Mouse (Mus musculus) kidney, adult 11 months (tissue): ENCODE measurements around the gene Szrd1.
A peak's percentile ranks its signal among the peaks of the same experiment; 100 is the strongest.

ENCODE experiments used
- DNase-seq: peaks from one replicate; pipeline ENCODE4 v3.0.0; 2022

The Szrd1 gene

GRCm38 (mm10) chr4:141113831-141114230 is 25.7 kb downstream of the Szrd1 start:
- DNase-seq, result no peak

GRCm38 (mm10) chr4:141108196-141108732 is 31.3 kb downstream of the Szrd1 start:
- DNase-seq, result no peak

GRCm38 (mm10) chr4:141106526-141107183 is 32.9 kb downstream of the Szrd1 start:
- DNase-seq, result no peak

GRCm38 (mm10) chr4:141101855-141102254 is 37.7 kb downstream of the Szrd1 start:
- DNase-seq, result no peak

- no peak for DNase-seq
These were observed 38.3 kb downstream of the Szrd1 start for GRCm38 (mm10) chr4:141101291-141101690.

- DNase-seq, result no peak
These were observed 39.6 kb downstream of the Szrd1 start for GRCm38 (mm10) chr4:141099956-141100355.

- DNase-seq, result no peak
These were observed 40.6 kb downstream of the Szrd1 start for GRCm38 (mm10) chr4:141098935-141099334.

GRCm38 (mm10) chr4:141096710-141097109 is 42.9 kb downstream of the Szrd1 start:
- no peak for DNase-seq

GRCm38 (mm10) chr4:141095016-141095415 is 44.6 kb downstream of the Szrd1 start:
- peak; percentile 33 for DNase-seq

- no peak for DNase-seq
These were observed 50.9 kb downstream of the Szrd1 start for GRCm38 (mm10) chr4:141088714-141089113.

- DNase-seq, result no peak
These were observed 51.5 kb downstream of the Szrd1 start, which contains the start of gene Spata21 for GRCm38 (mm10) chr4:141088033-141088432. Gene Spata21, plus strand, starts transcription at chr4:141088333.

- no peak for DNase-seq
These were observed 52.7 kb downstream of the Szrd1 start for GRCm38 (mm10) chr4:141086862-141087261.

GRCm38 (mm10) chr4:141078510-141079137 is 61.0 kb downstream of the Szrd1 start:
- no peak for DNase-seq

GRCm38 (mm10) chr4:141077681-141078509 is 61.7 kb downstream of the Szrd1 start, which contains the start of gene Necap2:
Gene Necap2, minus strand, starts transcription at chr4:141078357.
- peak; percentile 94 for DNase-seq

- DNase-seq, result no peak
These were observed 62.6 kb downstream of the Szrd1 start for GRCm38 (mm10) chr4:141076761-141077506.

- no peak for DNase-seq
These were observed 65.5 kb downstream of the Szrd1 start for GRCm38 (mm10) chr4:141074109-141074508.

GRCm38 (mm10) chr4:141073661-141074060 is 65.9 kb downstream of the Szrd1 start:
- no peak for DNase-seq

- DNase-seq, result no peak
These were observed 67.1 kb downstream of the Szrd1 start for GRCm38 (mm10) chr4:141072502-141072901.

GRCm38 (mm10) chr4:141069731-141070130 is 69.8 kb downstream of the Szrd1 start:
- peak; percentile 64 for DNase-seq

GRCm38 (mm10) chr4:141068655-141069054 is 70.9 kb downstream of the Szrd1 start:
- DNase-seq, result no peak

- DNase-seq, result no peak
These were observed 72.0 kb downstream of the Szrd1 start for GRCm38 (mm10) chr4:141067516-141068046.
